ENCODE assay signal across 8 mouse cellular contexts in the genomic region with DNA sequence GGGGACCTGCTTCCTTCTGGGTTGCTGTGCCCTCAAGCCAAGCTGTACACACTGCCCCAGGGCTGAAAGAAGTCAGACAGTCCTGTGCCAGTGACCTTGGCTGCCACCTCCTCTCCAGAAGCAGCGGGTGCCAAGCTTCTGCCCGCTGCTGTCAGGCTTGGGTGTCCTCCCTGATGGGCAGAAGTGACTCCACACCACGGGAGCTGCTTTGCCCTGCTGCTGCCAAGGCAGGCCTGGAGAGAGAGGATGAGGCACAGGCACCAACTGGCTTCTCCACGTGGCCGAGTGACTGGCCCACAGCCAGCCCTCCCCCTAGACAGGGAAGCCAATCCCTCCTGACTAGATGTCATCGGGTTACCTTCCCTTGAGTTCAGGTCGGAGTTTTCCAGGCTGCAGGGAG.
A peak's percentile ranks its signal among the peaks of the same experiment; 100 is the strongest.
DNase-seq lines count a peak whose midpoint lies in the region; ATAC-seq lines count a peak whose summit lies in the region.

No protein-coding gene starts in this region.

- H3K4me2 ChIP-seq in kidney, embryonic 14.5 days (replicated peaks; ENCODE audit: low read depth, low read length): no peak overlapping the region
- H3K4me2 ChIP-seq in heart, embryonic 14.5 days (ENCODE audit: low read length): no peak overlapping the region

- no peaks in the 10 kb centered on the region for H3K36me3 ChIP-seq in kidney, embryonic 14.5 days (ENCODE audit: control insufficient read depth, insufficient read depth, low read length)
- no peaks in the 10 kb centered on the region for H3K36me3 ChIP-seq in heart, embryonic 14.5 days (ENCODE audit: control insufficient read depth, insufficient read depth, low read length)

- no peak overlapping the region for H3K9ac ChIP-seq in kidney, embryonic 14.5 days (ENCODE audit: low read depth, low read length)
- no peak overlapping the region for H3K9ac ChIP-seq in heart, embryonic 14.5 days (ENCODE audit: low read length)

- no peak for ATAC-seq in kidney, embryonic 14.5 days (ENCODE audit: low FRiP score, low TSS enrichment)
- 0 out of 2 replicates have a peak, but pooled peaks have one; percentile 34 for ATAC-seq in heart, embryonic 14.5 days (ENCODE audit: insufficient number of reproducible peaks, insufficient read depth, low FRiP score, low read depth)
- ATAC-seq in CD4-positive, CD25-positive, alpha-beta regulatory T cell, adult 4 months: no peak
- no peak for ATAC-seq in monocyte, adult 5-6 weeks (replicated peaks; ENCODE audit: insufficient number of reproducible peaks, low FRiP score, low TSS enrichment, poor library complexity, severe bottlenecking)

- no peak overlapping the region for H3K27ac ChIP-seq in kidney, embryonic 14.5 days (ENCODE audit: low read depth, low read length)
- H3K27ac ChIP-seq in heart, embryonic 14.5 days (replicated peaks in 1 of 2; ENCODE audit: control insufficient read depth in 1 of 2, insufficient read depth in 1 of 2, low read depth in 2 of 2, low read length in 2 of 2): no peak overlapping the region

- H3K4me1 ChIP-seq in kidney, embryonic 14.5 days (ENCODE audit: control insufficient read depth, insufficient read depth, low read length): no peaks in the 10 kb centered on the region
- H3K4me1 ChIP-seq in heart, embryonic 14.5 days (ENCODE audit: control insufficient read depth in 2 of 2, insufficient read depth in 2 of 2, low read length in 2 of 2): peaks cover 26 to 28% of the 10 kb centered on the region in 2 experiments

- H3K27me3 ChIP-seq in kidney, embryonic 14.5 days (ENCODE audit: control insufficient read depth, insufficient read depth, low read length): no peaks in the 10 kb centered on the region
- no peaks in the 10 kb centered on the region for H3K27me3 ChIP-seq in heart, embryonic 14.5 days (ENCODE audit: control insufficient read depth, insufficient read depth, low read length)

- 34% methylated on average over 7 of the region's 7 CpGs for WGBS in kidney, embryonic 14.5 days
- 25% methylated on average over 7 of the region's 7 CpGs for WGBS in heart, embryonic 14.5 days

- H3K4me3 ChIP-seq in kidney, embryonic 14.5 days (ENCODE audit: low read length): no peak overlapping the region
- no peak overlapping the region for H3K4me3 ChIP-seq in heart, embryonic 14.5 days (ENCODE audit: control insufficient read depth in 1 of 2, insufficient read depth in 1 of 2, low read depth in 1 of 2, low read length in 2 of 2)

- no peaks in the 10 kb centered on the region for H3K9me3 ChIP-seq in kidney, embryonic 14.5 days (ENCODE audit: control insufficient read depth, low read length)
- no peaks in the 10 kb centered on the region for H3K9me3 ChIP-seq in heart, embryonic 14.5 days (ENCODE audit: control insufficient read depth, low read length)

- DNase-seq in kidney, postnatal 10 days: peak; percentile 25
- DNase-seq in adrenal gland, adult 18-20 months (ENCODE audit: low spot score in 2 of 2): peak; percentile 31 to 35
- peak; percentile 87 to 92 for DNase-seq in cerebellum, postnatal 10 days
- DNase-seq in T-cell, adult 2 months (ENCODE audit: low spot score): no peak
